Mouse (Mus musculus): ENCODE results near the gene Ltb4r2. TPM values are rescaled to one million over a fixed set of nuclear protein-coding genes. Genes with fewer than 3 reads are reported as not detected.
A peak's percentile ranks its signal among the peaks of the same experiment; 100 is the strongest.

Gene Ltb4r2
- polyA plus RNA-seq, 1 experiment from 2014 or later, result 0.67 TPM

DNA sequence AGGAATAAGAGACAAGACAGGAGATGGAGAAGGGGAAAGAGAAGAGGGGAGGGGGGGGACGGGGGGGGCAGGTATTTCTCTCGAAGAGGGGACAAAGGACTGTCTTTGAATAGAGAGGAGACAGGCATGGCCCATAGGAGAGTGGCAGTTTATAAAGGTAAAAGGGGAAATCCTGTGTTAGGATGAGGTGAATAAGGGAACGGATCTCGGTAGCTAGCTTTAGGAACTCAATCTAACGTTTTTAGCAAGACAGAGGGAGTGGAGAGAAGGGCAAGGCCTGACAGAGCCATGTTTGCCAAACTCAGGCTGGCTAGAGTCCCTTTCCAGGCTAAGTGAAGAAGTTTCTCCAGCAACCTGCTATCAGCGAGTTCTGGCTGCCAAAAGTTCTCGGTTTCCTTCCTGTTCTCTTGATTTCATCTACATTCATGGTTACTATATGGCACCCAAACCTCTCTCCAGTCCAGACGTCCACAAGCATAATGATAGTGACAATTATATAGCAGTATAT is 38.7 kb upstream of the Ltb4r2 start:
- Histone ChIP-seq H3K4me2 (peak overlapping the region; percentile 52), H3K9ac (peak overlapping the region; percentile 81), H3K9me3 (no peaks in the 10 kb centered on the region), H3K27ac (0 out of 2 replicates have a peak overlapping the region, but pooled peaks have one; percentile 89), H3K36me3 (replicated peaks) (no peaks in the 10 kb centered on the region; the same call in 1 of the 2 replicates), H3K27me3 (replicated peaks) (no peaks in the 10 kb centered on the region), H3K4me1 (peaks cover 13% of the 10 kb centered on the region), H3K4me3 (peak overlapping the region; percentile 82)
- peak; percentile 10 for ATAC-seq (replicated peaks)
- WGBS, result 51% methylated on average over 8 of the region's 8 CpGs

DNA sequence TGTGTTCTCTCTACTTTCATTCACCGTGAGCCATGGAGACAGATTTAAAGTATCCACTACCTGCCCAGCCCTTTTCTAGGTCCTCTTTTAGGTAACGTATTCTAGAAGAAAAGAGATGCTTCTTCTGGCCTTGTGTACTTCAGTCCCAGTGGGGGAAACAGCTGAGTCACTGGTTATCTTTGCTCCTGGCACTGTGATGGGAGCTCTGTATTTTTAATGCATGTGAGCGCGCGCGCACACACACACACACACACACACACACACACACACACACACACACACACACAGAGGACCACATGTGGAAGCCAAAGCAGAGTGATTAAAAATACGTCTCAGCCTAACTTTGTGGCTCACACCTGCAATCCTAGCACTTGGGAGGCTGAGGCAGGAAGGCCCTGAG is 37.8 kb upstream of the Ltb4r2 start:
- no peak for ATAC-seq (replicated peaks)
- WGBS, result 95% methylated on average over 7 of the region's 7 CpGs
- no peak overlapping the region for H3K4me3 ChIP-seq
- peaks cover 13% of the 10 kb centered on the region for H3K4me1 ChIP-seq
- no peaks in the 10 kb centered on the region for H3K36me3 ChIP-seq (replicated peaks)
- H3K4me2 ChIP-seq, result no peak overlapping the region
- H3K9me3 ChIP-seq, result no peaks in the 10 kb centered on the region
- no peaks in the 10 kb centered on the region for H3K27me3 ChIP-seq (replicated peaks)
- no peak overlapping the region for H3K27ac ChIP-seq
- H3K9ac ChIP-seq, result no peak overlapping the region

DNA sequence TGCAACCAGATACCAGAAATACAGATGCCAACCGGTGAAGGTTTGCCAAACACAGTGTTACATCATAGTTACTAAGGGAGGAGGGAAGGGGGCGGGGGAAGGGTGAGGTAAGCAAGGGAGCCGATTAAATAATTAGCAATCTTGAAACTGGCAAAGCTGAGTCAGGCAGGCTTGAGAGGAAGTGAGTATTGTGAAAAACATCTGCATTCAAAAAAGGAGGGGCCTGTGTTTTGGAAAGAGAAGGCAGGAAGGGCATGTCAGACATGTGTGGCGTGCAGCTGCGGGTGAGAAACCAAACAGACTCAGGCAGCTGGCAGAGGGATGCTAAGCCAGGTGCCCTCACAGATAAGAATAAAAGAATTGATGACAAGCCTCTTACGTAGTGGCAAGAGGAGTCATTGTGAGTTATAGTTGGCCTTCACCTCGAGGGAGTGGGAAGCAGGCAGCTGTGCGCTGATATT is 36.8 kb upstream of the Ltb4r2 start:
- 74% methylated on average over 8 of the region's 8 CpGs for WGBS
- no peaks in the 10 kb centered on the region for H3K36me3 ChIP-seq (replicated peaks)

DNA sequence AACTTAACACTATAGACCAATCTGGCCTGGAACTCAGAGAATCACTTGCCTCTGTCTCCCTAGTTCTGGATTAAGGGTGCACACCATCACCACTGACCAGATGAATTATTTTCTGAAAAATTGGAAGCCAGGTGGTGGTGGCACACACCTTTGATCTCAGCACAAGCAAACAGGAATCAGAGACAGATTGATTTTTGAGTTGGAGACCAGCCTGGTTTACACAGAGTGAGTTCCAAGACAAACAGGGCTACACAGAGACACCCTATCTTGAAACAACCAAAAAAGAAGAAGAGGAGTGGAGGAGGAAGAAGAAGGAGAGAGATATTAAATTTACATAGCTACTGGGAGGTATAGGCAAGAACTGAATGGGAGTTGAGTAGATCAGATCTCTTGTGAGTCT is 35.0 kb upstream of the Ltb4r2 start:
- ATAC-seq (replicated peaks), result no peak
- no peak overlapping the region for H3K27ac ChIP-seq
- no peak overlapping the region for H3K4me2 ChIP-seq
- no peaks in the 10 kb centered on the region for H3K9me3 ChIP-seq
- H3K9ac ChIP-seq, result no peak overlapping the region
- no peak overlapping the region for H3K4me3 ChIP-seq
- no peaks in the 10 kb centered on the region for H3K27me3 ChIP-seq (replicated peaks)
- H3K4me1 ChIP-seq, result peaks cover 6% of the 10 kb centered on the region
- H3K36me3 ChIP-seq (replicated peaks), result no peaks in the 10 kb centered on the region

More for the DNA sequence above, 36.8 kb upstream of the Ltb4r2 start:
- H3K27ac ChIP-seq, result no peak overlapping the region
- H3K4me1 ChIP-seq, result peaks cover 13% of the 10 kb centered on the region
- H3K4me3 ChIP-seq, result no peak overlapping the region
- no peak overlapping the region for H3K4me2 ChIP-seq
- ATAC-seq (replicated peaks), result no peak
- H3K9ac ChIP-seq, result no peak overlapping the region
- H3K9me3 ChIP-seq, result no peaks in the 10 kb centered on the region
- no peaks in the 10 kb centered on the region for H3K27me3 ChIP-seq (replicated peaks)

DNA sequence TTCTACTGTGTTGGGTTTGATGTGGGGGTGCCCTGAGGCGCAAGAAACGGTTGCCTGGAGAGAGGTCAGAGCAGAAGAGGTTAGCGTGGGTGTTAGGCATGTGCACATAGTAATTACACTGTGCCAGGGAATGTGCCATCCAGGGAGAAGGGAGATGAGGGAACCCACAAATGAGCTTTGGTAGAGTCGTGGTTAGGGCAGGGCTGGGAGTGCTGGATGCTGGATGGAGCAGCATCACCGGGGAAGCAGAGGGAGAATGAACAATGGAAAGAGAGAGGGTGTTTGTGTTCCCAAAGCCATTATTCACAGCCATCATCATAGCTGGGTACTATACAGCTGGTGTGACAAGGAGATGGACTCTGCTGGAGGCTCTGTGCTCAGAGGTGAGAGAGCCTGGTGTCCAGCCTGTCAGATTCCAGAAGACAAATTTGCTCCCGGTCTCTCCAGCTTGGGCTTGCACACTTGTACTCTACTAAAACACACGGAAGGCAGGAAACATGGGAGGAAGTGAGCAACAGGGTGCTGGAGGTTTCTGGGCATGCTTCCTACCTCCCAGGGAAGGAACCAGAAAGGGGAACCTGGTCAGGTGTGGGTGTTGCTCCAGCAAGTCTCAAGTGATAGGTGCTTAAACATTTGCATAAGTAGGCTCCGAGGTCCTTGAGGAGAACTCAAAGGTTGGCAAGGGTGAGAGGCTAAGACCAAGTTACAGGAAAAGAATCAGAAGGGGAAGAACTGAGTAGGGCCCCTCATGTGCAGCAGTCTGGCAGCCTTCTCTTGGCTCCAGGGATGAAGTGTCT is 33.1 kb upstream of the Ltb4r2 start:
- H3K4me3 ChIP-seq, result no peak overlapping the region
- H3K36me3 ChIP-seq (replicated peaks), result no peaks in the 10 kb centered on the region
- no peaks in the 10 kb centered on the region for H3K9me3 ChIP-seq
- 74% methylated on average over 8 of the region's 8 CpGs for WGBS
- H3K4me1 ChIP-seq, result no peaks in the 10 kb centered on the region
- H3K27ac ChIP-seq, result no peak overlapping the region
- no peak overlapping the region for H3K9ac ChIP-seq
- H3K27me3 ChIP-seq (replicated peaks), result no peaks in the 10 kb centered on the region
- H3K4me2 ChIP-seq, result no peak overlapping the region
- ATAC-seq (replicated peaks), result no peak

DNA sequence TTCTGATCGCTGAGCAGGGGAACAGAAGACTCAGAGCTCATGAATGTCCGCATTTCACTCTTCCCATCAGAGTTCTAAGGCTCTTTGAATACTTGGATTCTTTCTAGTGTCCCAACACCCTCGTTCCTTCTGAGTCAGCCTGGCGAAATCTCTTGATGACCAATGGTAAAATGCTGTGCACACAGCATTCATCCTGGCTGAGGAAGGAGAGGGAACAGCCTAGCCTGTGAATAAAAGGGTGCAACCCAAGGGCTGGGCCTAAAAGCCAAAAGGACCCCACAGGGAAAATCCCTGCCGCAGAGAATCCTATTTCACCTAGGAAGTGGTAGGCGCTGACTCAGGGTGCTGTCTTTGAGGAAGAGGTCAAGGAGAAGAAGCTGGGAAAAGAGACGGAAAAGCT is 31.1 kb upstream of the Ltb4r2 start:
- ATAC-seq (replicated peaks), result no peak
- H3K4me2 ChIP-seq, result no peak overlapping the region
- H3K9me3 ChIP-seq, result no peaks in the 10 kb centered on the region
- 74% methylated on average over 7 of the region's 7 CpGs for WGBS
- H3K27ac ChIP-seq, result 0 out of 2 replicates have a peak overlapping the region, but pooled peaks have one; percentile 28
- no peaks in the 10 kb centered on the region for H3K36me3 ChIP-seq (replicated peaks)
- H3K27me3 ChIP-seq (replicated peaks), result no peaks in the 10 kb centered on the region
- H3K9ac ChIP-seq, result no peak overlapping the region
- no peak overlapping the region for H3K4me3 ChIP-seq
- H3K4me1 ChIP-seq, result no peaks in the 10 kb centered on the region

DNA sequence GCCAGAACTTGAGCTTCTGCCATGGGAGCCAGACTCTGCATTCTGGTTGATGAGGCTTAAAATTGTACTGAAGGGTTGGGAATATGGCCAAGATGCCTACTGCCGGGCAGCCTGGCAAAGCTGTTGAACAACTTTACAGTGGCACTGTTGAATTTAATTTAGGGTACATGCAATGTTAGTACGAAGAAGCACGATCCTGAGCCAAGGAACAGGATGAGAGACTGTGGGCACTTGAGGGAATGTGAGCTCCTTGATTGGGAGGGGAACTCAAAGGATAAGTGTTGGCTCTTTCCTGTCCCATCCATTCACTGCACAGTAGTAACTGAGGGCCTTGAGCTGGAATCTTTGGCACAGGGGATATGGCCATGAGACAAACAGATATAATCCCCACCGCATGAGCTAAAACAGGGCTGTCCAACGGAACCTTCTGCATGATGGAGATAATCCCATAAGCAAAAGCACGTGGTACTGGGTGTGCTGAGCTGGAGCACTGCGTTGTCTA is 30.6 kb upstream of the Ltb4r2 start:
- Histone ChIP-seq H3K9me3 (no peaks in the 10 kb centered on the region), H3K4me2 (no peak overlapping the region), H3K9ac (no peak overlapping the region), H3K4me3 (no peak overlapping the region), H3K36me3 (replicated peaks) (no peaks in the 10 kb centered on the region), H3K27ac (0 out of 2 replicates have a peak overlapping the region, but pooled peaks have one; percentile 28), H3K4me1 (no peaks in the 10 kb centered on the region), H3K27me3 (replicated peaks) (no peaks in the 10 kb centered on the region)
- ATAC-seq (replicated peaks), result no peak
- 77% methylated on average over 7 of the region's 7 CpGs for WGBS

DNA sequence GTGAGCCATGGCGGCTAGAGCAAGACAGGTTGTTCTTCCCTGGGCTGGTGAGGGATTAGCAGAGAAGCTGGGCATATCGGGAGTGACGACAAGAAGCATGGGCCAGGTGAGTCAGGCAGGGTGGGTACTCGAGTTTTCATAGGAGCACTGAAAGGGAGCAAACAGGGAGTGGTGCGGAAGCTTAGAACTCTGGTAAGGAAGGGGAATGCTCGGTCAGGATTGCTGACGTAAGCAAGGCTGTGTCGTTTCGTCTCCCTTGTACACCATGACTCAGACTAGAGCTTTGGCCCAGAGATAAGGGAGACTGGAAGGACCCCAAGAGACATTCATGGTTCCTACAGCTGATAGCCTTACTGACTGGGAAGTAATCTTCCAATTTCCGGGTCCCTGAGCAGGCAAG is 27.3 kb upstream of the Ltb4r2 start:
- H3K27me3 ChIP-seq (replicated peaks), result no peaks in the 10 kb centered on the region
- no peak overlapping the region for H3K27ac ChIP-seq
- H3K9ac ChIP-seq, result no peak overlapping the region
- H3K4me1 ChIP-seq, result no peaks in the 10 kb centered on the region
- H3K4me2 ChIP-seq, result no peak overlapping the region
- H3K4me3 ChIP-seq, result no peak overlapping the region
- H3K36me3 ChIP-seq (replicated peaks), result 0 out of 2 replicates have a peak, but pooled peaks cover 4% of the 10 kb centered on the region
- no peaks in the 10 kb centered on the region for H3K9me3 ChIP-seq
- WGBS, result 72% methylated on average over 10 of the region's 10 CpGs
- no peak for ATAC-seq (replicated peaks)

DNA sequence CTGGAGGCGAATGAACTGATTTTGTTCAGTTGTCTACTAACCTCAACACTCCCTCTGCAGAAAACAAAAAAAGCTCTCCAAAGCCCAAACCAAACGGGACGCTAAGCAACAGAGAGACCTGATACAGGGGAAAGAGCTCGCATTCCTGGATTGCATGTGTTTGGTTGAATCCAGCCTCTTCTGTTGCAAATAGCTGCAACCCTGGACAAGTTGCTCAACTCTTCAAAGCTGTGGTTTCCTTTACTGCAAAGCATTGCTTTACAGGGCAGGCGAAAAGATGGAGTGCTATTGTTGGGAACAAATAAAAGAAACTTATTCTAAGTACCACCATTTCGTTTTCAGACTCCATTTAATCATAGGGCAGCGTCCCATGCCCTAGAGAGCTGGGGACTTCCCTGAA is 26.4 kb upstream of the Ltb4r2 start:
- no peak for ATAC-seq (replicated peaks)
- peaks cover 8% of the 10 kb centered on the region; the same call in 1 of the 2 replicates for H3K36me3 ChIP-seq (replicated peaks)
- H3K9me3 ChIP-seq, result no peaks in the 10 kb centered on the region
- H3K4me1 ChIP-seq, result no peaks in the 10 kb centered on the region
- H3K27me3 ChIP-seq (replicated peaks), result no peaks in the 10 kb centered on the region
- no peak overlapping the region for H3K4me3 ChIP-seq
- no peak overlapping the region for H3K4me2 ChIP-seq
- 78% methylated on average over 7 of the region's 7 CpGs for WGBS
- no peak overlapping the region for H3K9ac ChIP-seq
- no peak overlapping the region for H3K27ac ChIP-seq

DNA sequence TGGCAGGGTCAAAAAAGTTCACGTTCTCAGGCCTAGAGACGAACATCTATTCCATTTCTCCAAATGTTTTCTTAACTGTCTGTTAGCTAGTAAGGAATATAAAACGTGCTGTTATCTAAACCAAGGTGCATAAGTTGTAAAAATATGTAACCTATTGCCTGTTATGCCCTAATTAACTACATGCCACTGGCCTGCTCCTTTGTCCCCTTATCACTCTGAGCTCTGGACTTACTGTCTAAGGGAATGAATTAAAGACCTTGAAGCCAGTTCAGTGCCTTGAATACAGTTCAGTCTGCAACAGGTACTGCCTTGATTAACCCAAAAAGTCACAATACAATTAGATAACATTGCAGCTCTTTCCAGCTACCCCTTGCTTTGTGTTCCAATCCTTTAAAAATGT is 25.9 kb upstream of the Ltb4r2 start:
- H3K9me3 ChIP-seq, result no peaks in the 10 kb centered on the region
- H3K27me3 ChIP-seq (replicated peaks), result no peaks in the 10 kb centered on the region
- 74% methylated on average over 3 of the region's 3 CpGs for WGBS
- no peak overlapping the region for H3K9ac ChIP-seq
- H3K4me2 ChIP-seq, result no peak overlapping the region
- H3K27ac ChIP-seq, result no peak overlapping the region
- H3K4me1 ChIP-seq, result no peaks in the 10 kb centered on the region
- peaks cover 11% of the 10 kb centered on the region; the same call in 1 of the 2 replicates for H3K36me3 ChIP-seq (replicated peaks)
- no peak overlapping the region for H3K4me3 ChIP-seq
- ATAC-seq (replicated peaks), result no peak

DNA sequence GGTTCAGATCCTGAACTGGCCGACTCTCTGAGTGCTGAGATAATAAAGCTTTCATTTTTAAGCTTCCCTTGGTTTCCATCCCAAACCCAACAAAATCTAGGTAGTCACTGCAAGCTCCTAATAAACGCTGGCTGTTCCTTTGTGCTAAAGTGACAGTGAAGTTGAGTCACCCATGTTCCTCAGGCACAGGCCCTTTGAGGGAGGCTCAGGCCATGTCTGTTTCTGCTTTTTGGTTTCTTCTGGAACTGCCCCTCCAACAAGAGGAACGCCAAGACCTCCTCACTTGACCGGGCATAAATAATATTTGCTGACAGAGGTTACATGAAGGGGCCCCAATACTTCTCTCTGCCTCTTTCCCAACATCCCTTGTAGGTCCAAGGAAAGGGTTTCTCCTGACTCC is 25.5 kb upstream of the Ltb4r2 start:
- no peak overlapping the region for H3K4me3 ChIP-seq
- H3K9ac ChIP-seq, result no peak overlapping the region
- WGBS, result 81% methylated on average over 4 of the region's 4 CpGs
- H3K36me3 ChIP-seq (replicated peaks), result peaks cover 15% of the 10 kb centered on the region; the same call in 1 of the 2 replicates
- no peaks in the 10 kb centered on the region for H3K4me1 ChIP-seq
- ATAC-seq (replicated peaks), result no peak
- no peak overlapping the region for H3K4me2 ChIP-seq
- H3K27me3 ChIP-seq (replicated peaks), result no peaks in the 10 kb centered on the region
- H3K9me3 ChIP-seq, result no peaks in the 10 kb centered on the region
- H3K27ac ChIP-seq, result no peak overlapping the region

DNA sequence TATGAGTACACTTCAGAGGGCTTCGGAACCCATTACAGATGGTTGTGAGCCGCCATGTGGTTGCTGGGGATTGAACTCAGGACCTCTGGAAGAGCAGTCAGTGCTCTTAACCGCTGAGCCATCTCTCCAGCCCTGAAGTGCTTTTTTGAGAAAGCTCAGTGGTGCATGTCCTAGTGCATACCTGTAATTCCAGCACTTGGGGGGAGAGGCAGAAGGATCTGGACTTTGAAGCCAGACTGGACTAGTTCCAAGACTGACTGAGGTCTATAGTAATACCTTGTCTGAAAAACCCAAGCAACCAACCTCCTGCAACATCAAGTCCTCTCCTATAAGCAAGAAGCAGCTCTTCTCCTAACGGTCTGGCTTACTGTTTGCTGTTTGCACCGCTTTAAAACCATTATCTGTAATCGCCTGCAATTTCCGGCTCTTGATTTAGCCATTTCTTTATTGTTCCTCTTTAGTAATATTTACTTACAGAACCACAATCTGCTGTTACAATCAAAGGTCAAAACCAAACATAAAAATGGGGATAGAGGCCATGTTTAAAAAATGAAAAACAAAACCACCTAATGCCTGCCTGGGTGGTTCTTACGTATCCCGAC is 24.0 kb upstream of the Ltb4r2 start:
- 90% methylated on average over 9 of the region's 9 CpGs for WGBS
- Histone ChIP-seq H3K4me1 (no peaks in the 10 kb centered on the region), H3K27me3 (replicated peaks) (no peaks in the 10 kb centered on the region), H3K4me2 (no peak overlapping the region), H3K4me3 (no peak overlapping the region), H3K27ac (no peak overlapping the region), H3K9ac (no peak overlapping the region), H3K9me3 (no peaks in the 10 kb centered on the region), H3K36me3 (replicated peaks) (peaks cover 15% of the 10 kb centered on the region; the same call in 1 of the 2 replicates)
- ATAC-seq (replicated peaks), result no peak
